Mouse (Mus musculus): Measurements from ENCODE around the gene Pmepa1.

The Pmepa1 gene

GRCm38 (mm10) chr2:173223496-173223895 is 52.8 kb downstream of the Pmepa1 start:
- DNase-seq = no peak

- no peak for DNase-seq
These were observed 55.6 kb downstream of the Pmepa1 start for GRCm38 (mm10) chr2:173220754-173221153.

- no peak for DNase-seq
These were observed 56.9 kb downstream of the Pmepa1 start for GRCm38 (mm10) chr2:173219256-173219954.

GRCm38 (mm10) chr2:173218416-173219141 is 57.8 kb downstream of the Pmepa1 start, which contains the start of gene Zbp1:
Gene Zbp1 (minus strand): TSS chr2:173218923.
- no peak for DNase-seq

- no peak for DNase-seq
These were observed 58.5 kb downstream of the Pmepa1 start for GRCm38 (mm10) chr2:173217763-173218258.

- DNase-seq = no peak
These were observed 59.1 kb downstream of the Pmepa1 start for GRCm38 (mm10) chr2:173217246-173217645.

GRCm38 (mm10) chr2:173216840-173217239 is 59.5 kb downstream of the Pmepa1 start:
- DNase-seq = no peak

- no peak for DNase-seq
These were observed 64.1 kb downstream of the Pmepa1 start for GRCm38 (mm10) chr2:173212227-173212626.

GRCm38 (mm10) chr2:173209091-173209815 is 67.1 kb downstream of the Pmepa1 start:
- no peak for DNase-seq

GRCm38 (mm10) chr2:173207051-173207450 is 69.3 kb downstream of the Pmepa1 start:
- no peak for DNase-seq

- DNase-seq = no peak
These were observed 70.7 kb downstream of the Pmepa1 start for GRCm38 (mm10) chr2:173205563-173206099.

- DNase-seq = no peak
These were observed 71.7 kb downstream of the Pmepa1 start for GRCm38 (mm10) chr2:173204671-173205070.

- no peak for DNase-seq
These were observed 72.6 kb downstream of the Pmepa1 start for GRCm38 (mm10) chr2:173203726-173204125.

- DNase-seq = no peak
These were observed 73.2 kb downstream of the Pmepa1 start for GRCm38 (mm10) chr2:173202924-173203689.

- no peak for DNase-seq
These were observed 81.5 kb downstream of the Pmepa1 start for GRCm38 (mm10) chr2:173194796-173195195.

- DNase-seq = peak; percentile 58
These were observed 89.0 kb downstream of the Pmepa1 start for GRCm38 (mm10) chr2:173187182-173187855.

- DNase-seq = peak; percentile 70
These were observed 90.0 kb downstream of the Pmepa1 start for GRCm38 (mm10) chr2:173186047-173186943.

GRCm38 (mm10) chr2:173185282-173185681 is 91.1 kb downstream of the Pmepa1 start:
- DNase-seq = no peak

GRCm38 (mm10) chr2:173184475-173185080 is 91.8 kb downstream of the Pmepa1 start:
- no peak for DNase-seq

GRCm38 (mm10) chr2:173183836-173184460 is 92.4 kb downstream of the Pmepa1 start:
- DNase-seq = peak; percentile 74
